Mouse (Mus musculus) adrenal gland, postnatal 36 days (tissue): ENCODE data around the gene Lrrc42. TPM values are rescaled to one million over a fixed set of nuclear protein-coding genes. Genes with fewer than 3 reads are reported as not detected.

Experiments used
- DNase-seq, 2 experiments: peaks; one replicate each; pipeline ENCODE4 v3.0.0; 2021; ENCODE audit warnings: mixed read lengths in 1 of 2
- total RNA-seq, 2 experiments: library from RNA; stranded (reverse); gene quantifications; 2 replicates each; pipeline ENCODE4 v1.2.3; 2021

Lrrc42 gene
- total RNA-seq, 2 experiments from 2014 or later: 28.8 to 30.5 TPM

- DNase-seq: peak; percentile 27 to 63
Observed at GRCm38 (mm10) chr4:107198072-107198471, 55.3 kb downstream of the Lrrc42 start.

- DNase-seq: no peak
Observed at GRCm38 (mm10) chr4:107196454-107196853, 56.9 kb downstream of the Lrrc42 start.

- no peak for DNase-seq
Observed at GRCm38 (mm10) chr4:107193841-107194240, 59.5 kb downstream of the Lrrc42 start.

GRCm38 (mm10) chr4:107185703-107186102 lies 67.6 kb downstream of the Lrrc42 start:
- no peak for DNase-seq

Other genes with a start within 250 kb of the Lrrc42 start
- gene Mrpl37, start 186.7 kb downstream of the Lrrc42 start, total RNA-seq: 100 to 1,000 TPM in 1 of 2 experiments, 10 to 100 TPM in 1; 99.7 to 102 TPM
- 10 to 100 TPM; 21.2 to 25.4 TPM for gene Cyb5rl, start 186.5 kb downstream of the Lrrc42 start, total RNA-seq
- gene Cdcp2, start 156.6 kb downstream of the Lrrc42 start, total RNA-seq: not detected
- 100 to 1,000 TPM; 345 to 431 TPM for gene Tmem59, start 75.1 kb downstream of the Lrrc42 start, total RNA-seq
- gene Tceanc2, start 74.4 kb downstream of the Lrrc42 start, total RNA-seq: 10 to 100 TPM; 20.2 to 27.3 TPM
- not detected for gene Ldlrad1, start 44.4 kb downstream of the Lrrc42 start, total RNA-seq
- 10 to 100 TPM; 15.8 to 26.7 TPM for gene Hspb11, start 61 bp upstream of the Lrrc42 start, total RNA-seq
- gene Dio1, start 53.6 kb upstream of the Lrrc42 start, total RNA-seq: not detected
- gene Yipf1, start 60.8 kb upstream of the Lrrc42 start, total RNA-seq: 10 to 100 TPM; 56.4 to 90.9 TPM
- gene Ndc1, start 114.3 kb upstream of the Lrrc42 start, total RNA-seq: 10 to 100 TPM in 1 of 2 experiments, 1 to 10 TPM in 1; 9.5 to 12.4 TPM
- under 1 TPM; 0.43 to 0.93 TPM for gene Glis1, start 181.1 kb upstream of the Lrrc42 start, total RNA-seq